In genomic region chr7:141008938-141009660, GRCm38 (mm10) we compare ENCODE assay signal across 8 mouse cellular contexts. TPM values are rescaled to one million over a fixed set of nuclear protein-coding genes. Genes with fewer than 3 reads are reported as not detected.
DNase-seq lines count a peak whose midpoint lies in the region; ATAC-seq and TF ChIP-seq lines count a peak whose summit lies in the region.

No protein-coding gene starts in this region.

- peak; percentile 73 for TF ChIP-seq CTCF in forebrain, postnatal 0 days (IDR thresholded peaks at IDR 0.05; ENCODE audit: low read depth)

- H3K27me3 ChIP-seq in forebrain, postnatal 0 days (ENCODE audit: insufficient read depth, low read length) = no peaks in the 10 kb centered on the region
- H3K27me3 ChIP-seq in hindbrain, embryonic 10.5 days (ENCODE audit: insufficient read depth, poor library complexity, severe bottlenecking) = no peaks in the 10 kb centered on the region

- no peak overlapping the region for H3K9ac ChIP-seq in forebrain, postnatal 0 days

- peak overlapping the region; percentile 19; the same call in 1 of the 2 replicates for H3K4me2 ChIP-seq in forebrain, postnatal 0 days (ENCODE audit: low read depth)

- H3K4me3 ChIP-seq in forebrain, postnatal 0 days (ENCODE audit: low read depth, low read length) = no peak overlapping the region
- H3K4me3 ChIP-seq in hindbrain, embryonic 10.5 days = peak overlapping the region; percentile 39

- H3K27ac ChIP-seq in forebrain, postnatal 0 days (ENCODE audit: low read depth, low read length) = no peak overlapping the region
- peak overlapping the region; percentile 71 for H3K27ac ChIP-seq in hindbrain, embryonic 10.5 days

- peak; percentile 83 for ATAC-seq in forebrain, postnatal 0 days

- no peaks in the 10 kb centered on the region for H3K9me3 ChIP-seq in forebrain, postnatal 0 days (ENCODE audit: low read length)
- no peaks in the 10 kb centered on the region for H3K9me3 ChIP-seq in hindbrain, embryonic 10.5 days

- 13% methylated on average over 20 of the region's 20 CpGs for WGBS in forebrain, postnatal 0 days
- 7% methylated on average over 20 of the region's 20 CpGs for WGBS in hindbrain, embryonic 10.5 days

- no peaks in the 10 kb centered on the region for H3K36me3 ChIP-seq in forebrain, postnatal 0 days (ENCODE audit: insufficient read depth)
- no peaks in the 10 kb centered on the region for H3K36me3 ChIP-seq in hindbrain, embryonic 10.5 days

- DNase-seq in MN1 (ENCODE audit: low spot score) = peak; percentile 90
- peak; percentile 53 to 63 for DNase-seq in cerebellum, adult 18-20 months
- peak; percentile 46 for DNase-seq in forebrain, postnatal 0 days
- peak; percentile 86 for DNase-seq in hindbrain, embryonic 10.5 days (ENCODE audit: low spot score)
- peak; percentile 29 to 67 for DNase-seq in layer of hippocampus, postnatal 25 days (ENCODE audit: extremely low spot score in 1 of 2, low spot score in 1 of 2)
- peak; percentile 90 for DNase-seq in lung, postnatal 25 days (ENCODE audit: low spot score)
- DNase-seq in retina, postnatal 1 day = peak; percentile 82
- peak; percentile 91 for DNase-seq in thymus, postnatal 4 days

- H3K4me1 ChIP-seq in forebrain, postnatal 0 days (ENCODE audit: insufficient read depth) = no peaks in the 10 kb centered on the region
- H3K4me1 ChIP-seq in hindbrain, embryonic 10.5 days (replicated peaks) = peaks cover 33% of the 10 kb centered on the region

RNA-seq across cellular contexts. Expression of gene Ifitm3, which starts 1.5 kb away (rescaled TPM):
- 12.2 and 35.9 TPM in 2 replicates for total RNA-seq in forebrain, postnatal 0 days (2014; rRNA removed)
- 78.8 and 81.3 TPM in 2 replicates for polyA plus RNA-seq in forebrain, postnatal 0 days (2015; fragmentation: Nextera tagmentation; extraction: Ambion mirVana)
- 21.0 and 23.9 TPM in 2 replicates for polyA plus RNA-seq in hindbrain, embryonic 10.5 days (2016; fragmentation: Nextera tagmentation; extraction: Ambion mirVana)
- total RNA-seq in layer of hippocampus, postnatal 25 days (2021) = 10 to 100 TPM; 11.9 to 13.8 TPM

RNA-seq across cellular contexts. Expression of gene Ifitm6, which starts 8.6 kb away (rescaled TPM):
- 2.0 TPM in 1 of 2 replicates, not detected in the other for total RNA-seq in forebrain, postnatal 0 days (2014; rRNA removed)
- polyA plus RNA-seq in forebrain, postnatal 0 days (2015; fragmentation: Nextera tagmentation; extraction: Ambion mirVana) = 0.34 and 0.38 TPM in 2 replicates
- not detected in 2 replicates for polyA plus RNA-seq in hindbrain, embryonic 10.5 days (2016; fragmentation: Nextera tagmentation; extraction: Ambion mirVana)
- total RNA-seq in layer of hippocampus, postnatal 25 days (2021) = not detected

RNA-seq across cellular contexts. Expression of gene Gm17387, which starts 19.8 kb away (rescaled TPM):
- total RNA-seq in forebrain, postnatal 0 days (2014; rRNA removed) = not detected in 2 replicates
- polyA plus RNA-seq in forebrain, postnatal 0 days (2015; fragmentation: Nextera tagmentation; extraction: Ambion mirVana) = not detected in 2 replicates
- not detected in 2 replicates for polyA plus RNA-seq in hindbrain, embryonic 10.5 days (2016; fragmentation: Nextera tagmentation; extraction: Ambion mirVana)
- total RNA-seq in layer of hippocampus, postnatal 25 days (2021) = not detected

RNA-seq across cellular contexts. Expression of gene Ifitm1, which starts 42.1 kb away (rescaled TPM):
- 10.5 and 12.7 TPM in 2 replicates for total RNA-seq in forebrain, postnatal 0 days (2014; rRNA removed)
- 14.5 and 19.4 TPM in 2 replicates for polyA plus RNA-seq in forebrain, postnatal 0 days (2015; fragmentation: Nextera tagmentation; extraction: Ambion mirVana)
- 5.1 and 6.9 TPM in 2 replicates for polyA plus RNA-seq in hindbrain, embryonic 10.5 days (2016; fragmentation: Nextera tagmentation; extraction: Ambion mirVana)
- total RNA-seq in layer of hippocampus, postnatal 25 days (2021) = 1 to 10 TPM; 1.3 to 1.5 TPM

RNA-seq across cellular contexts. Expression of gene B4galnt4, which starts 51.8 kb away (rescaled TPM):
- total RNA-seq in forebrain, postnatal 0 days (2014; rRNA removed) = 126 and 163 TPM in 2 replicates
- 42.3 and 47.4 TPM in 2 replicates for polyA plus RNA-seq in forebrain, postnatal 0 days (2015; fragmentation: Nextera tagmentation; extraction: Ambion mirVana)
- polyA plus RNA-seq in hindbrain, embryonic 10.5 days (2016; fragmentation: Nextera tagmentation; extraction: Ambion mirVana) = 26.4 and 35.1 TPM in 2 replicates
- total RNA-seq in layer of hippocampus, postnatal 25 days (2021) = 10 to 100 TPM; 80.7 to 96.2 TPM
